Mouse (Mus musculus): ENCODE results near the gene Slc11a2. TPM values are rescaled to one million over a fixed set of nuclear protein-coding genes. Genes with fewer than 3 reads are reported as not detected.

Slc11a2 gene
- 36.1 TPM for total RNA-seq (2023)

DNA sequence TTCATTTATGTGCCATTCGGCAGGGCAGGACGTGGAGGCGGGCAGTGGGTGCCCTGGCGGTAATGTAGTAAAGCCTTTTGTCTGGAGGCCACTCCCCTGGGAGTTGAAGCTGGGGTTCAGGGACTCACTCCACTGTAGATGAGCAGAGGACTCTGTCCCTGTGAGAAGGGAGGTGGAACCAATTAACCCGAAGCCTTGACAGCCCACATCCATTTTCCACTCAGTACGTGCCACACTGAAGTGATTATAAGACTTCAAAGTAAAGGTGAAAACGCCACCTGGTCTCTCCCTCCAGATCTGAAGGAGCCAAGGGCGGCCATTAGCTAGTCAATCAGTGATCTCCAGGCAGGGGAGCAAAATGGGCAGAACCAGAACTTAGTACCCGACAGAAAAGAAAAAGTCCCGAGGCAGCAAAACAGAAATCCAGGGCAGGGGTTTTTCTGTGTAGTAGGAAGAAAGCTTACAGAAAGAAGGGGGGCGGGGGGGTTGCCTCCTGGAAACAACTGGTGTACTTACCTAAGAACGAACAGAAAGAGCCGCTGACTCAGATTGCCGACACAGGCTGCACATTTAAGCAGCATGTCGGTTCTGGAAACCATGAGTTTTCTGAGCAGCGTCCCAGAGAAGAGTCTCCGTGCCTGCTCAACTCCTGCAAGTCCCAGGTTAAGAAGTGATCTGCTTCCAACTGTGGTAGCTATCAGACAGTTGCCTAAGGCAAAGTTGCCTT lies at the start of gene Slc11a2:
TSS of gene Slc11a2 (minus strand) at position 677 of the 727 bp plus-strand sequence.

DNA sequence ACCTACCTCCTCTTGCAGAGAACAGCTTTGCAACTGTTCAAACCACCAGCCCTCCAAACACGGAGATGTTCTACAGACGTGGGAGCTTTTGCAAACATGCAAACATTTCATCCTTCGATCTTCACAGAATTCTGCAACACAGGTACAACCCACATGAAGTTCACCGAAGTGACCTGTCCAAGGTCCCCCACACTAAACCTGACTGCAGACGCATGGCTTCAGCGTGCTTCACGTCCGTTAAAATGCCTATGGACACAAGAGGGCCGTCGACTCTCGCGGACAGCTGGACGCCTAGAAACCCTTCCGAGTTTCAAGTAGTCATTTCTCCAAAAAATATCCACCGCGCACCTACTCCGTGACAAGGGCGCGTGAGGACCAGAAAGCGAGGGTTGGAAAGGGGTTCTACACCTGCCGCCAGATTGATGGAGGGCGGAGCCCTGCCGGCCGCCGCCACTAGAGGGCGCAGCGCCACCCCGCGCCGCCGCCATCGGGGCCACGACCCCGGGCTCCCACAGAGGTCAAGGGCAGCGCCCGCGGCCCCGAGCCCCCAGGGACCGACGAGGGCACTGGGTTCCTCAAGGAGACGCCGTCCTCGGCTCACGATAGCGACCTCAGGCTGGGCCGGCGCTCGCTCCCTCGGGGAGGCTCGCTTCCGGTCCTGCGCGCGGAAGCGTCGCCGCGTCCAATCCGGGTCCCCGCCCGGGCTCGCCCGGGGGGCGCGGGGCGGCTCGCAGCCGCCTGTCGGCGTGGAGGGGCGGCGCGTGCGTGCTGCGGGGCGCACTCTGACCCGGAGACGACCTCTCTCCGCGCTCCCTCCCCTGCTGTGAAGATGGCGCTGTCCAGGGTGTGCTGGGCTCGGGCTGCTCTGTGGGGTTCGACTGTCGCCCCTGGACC lies 43.7 kb upstream of the Slc11a2 start, which contains the start of gene Letmd1:
TSS of gene Letmd1 (plus strand) at position 729 of the 894 bp plus-strand sequence.

DNA sequence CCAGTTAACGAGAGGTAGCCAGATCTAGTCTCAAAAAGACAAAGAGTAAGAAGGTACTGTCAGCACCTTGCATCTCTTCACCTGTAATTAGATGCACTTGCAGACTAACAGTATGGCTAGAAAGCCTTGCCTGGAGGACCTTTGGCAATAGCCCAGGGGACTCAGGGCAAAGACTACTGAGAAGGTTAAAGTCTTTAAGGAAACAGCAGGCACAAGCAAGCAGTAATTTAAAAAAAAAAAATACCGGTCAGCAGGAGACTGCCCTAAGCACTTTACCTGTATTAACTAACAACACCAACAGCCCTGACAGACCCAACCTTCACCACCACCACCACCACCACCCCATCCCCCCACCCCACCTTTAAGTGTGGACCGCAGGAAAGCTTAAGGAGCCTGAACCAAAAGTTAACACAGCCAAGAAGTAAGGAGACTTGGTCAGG lies 3.1 kb downstream of the Slc11a2 start, which contains the start of gene Gm5475:
TSS of gene Gm5475 (plus strand) at position 390 of the 440 bp plus-strand sequence.

DNA sequence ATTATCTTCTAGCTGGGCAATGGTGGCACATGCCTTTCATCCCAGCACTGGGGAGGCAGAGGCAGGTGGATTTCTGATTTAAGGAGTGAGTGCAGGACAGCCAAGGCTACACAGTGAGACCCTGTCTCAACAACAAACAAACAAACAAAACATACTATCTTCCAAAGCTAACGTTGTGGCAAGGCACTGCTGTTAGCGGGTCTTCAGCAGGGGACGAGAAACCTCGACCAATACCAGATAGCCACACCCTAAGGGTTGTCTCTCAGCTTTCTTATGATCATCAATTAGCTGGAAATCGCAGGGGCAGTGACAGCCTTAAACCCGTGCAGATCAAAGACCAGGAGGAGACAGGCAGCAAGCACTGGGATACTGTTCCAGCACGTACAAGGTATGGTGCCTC lies 60.6 kb downstream of the Slc11a2 start, which contains the start of gene Higd1c:
TSS of gene Higd1c (plus strand) at position 301 of the 400 bp plus-strand sequence.

DNA sequence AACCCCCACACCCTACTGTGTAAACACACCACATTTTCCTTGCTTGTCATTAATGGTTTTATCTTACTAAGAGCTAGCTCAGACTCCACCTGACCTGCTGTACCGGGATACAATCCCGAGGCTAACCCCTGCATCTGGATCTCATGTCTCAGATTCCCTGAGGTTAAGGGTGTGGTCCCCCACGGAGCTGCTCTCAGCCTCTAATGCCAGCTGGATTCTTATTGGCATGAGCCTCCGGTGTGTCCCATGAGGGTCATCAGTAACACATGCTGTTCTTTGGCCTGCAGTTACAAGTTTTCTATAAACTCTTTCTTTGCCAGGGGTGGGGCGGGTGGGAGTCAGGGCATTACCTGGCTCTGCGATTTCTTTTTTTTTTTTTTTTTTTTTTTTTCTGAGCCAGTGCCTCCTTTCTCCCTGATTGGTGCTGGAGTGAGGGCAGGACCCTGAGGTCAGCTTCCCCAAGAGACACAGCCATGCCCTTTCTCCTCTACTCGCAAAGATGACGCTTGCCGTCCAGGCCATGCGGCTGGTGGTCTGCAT lies 72.1 kb downstream of the Slc11a2 start, which contains the start of the genes Methig1 and Mettl7a2:
TSS of gene Methig1 (plus strand) at position 439 of the 540 bp plus-strand sequence.
TSS of gene Mettl7a2 (plus strand) at position 490 of the 540 bp plus-strand sequence.

Other genes with a start within 250 kb of the Slc11a2 start
- 102 TPM for gene Atf1, start 197.3 kb downstream of the Slc11a2 start, total RNA-seq (2023)
- gene Tmprss12, start 144.2 kb downstream of the Slc11a2 start, total RNA-seq (2023), result not detected
- gene Mettl7a1, start 120.9 kb downstream of the Slc11a2 start, total RNA-seq (2023), result 18.4 TPM
- not detected for gene Mettl7a3, start 90.1 kb downstream of the Slc11a2 start, total RNA-seq (2023)
- not detected for gene Methig1, start 71.9 kb downstream of the Slc11a2 start, total RNA-seq (2023)
- not detected for gene Mettl7a2, start 71.9 kb downstream of the Slc11a2 start, total RNA-seq (2023)
- not detected for gene Higd1c, start 60.5 kb downstream of the Slc11a2 start, total RNA-seq (2023)
- not detected for gene Gm5475, start 2.9 kb downstream of the Slc11a2 start, total RNA-seq (2023)
- gene Letmd1, start 44.0 kb upstream of the Slc11a2 start, total RNA-seq (2023), result 44.3 TPM
- 9.8 TPM for gene Csrnp2, start 70.4 kb upstream of the Slc11a2 start, total RNA-seq (2023)
- 11.7 TPM for gene Tfcp2, start 126.9 kb upstream of the Slc11a2 start, total RNA-seq (2023)
- gene Pou6f1, start 174.9 kb upstream of the Slc11a2 start, total RNA-seq (2023), result 62.9 TPM
- 385 TPM for gene Dazap2, start 190.3 kb upstream of the Slc11a2 start, total RNA-seq (2023)
- 4.3 TPM for gene Smagp, start 211.9 kb upstream of the Slc11a2 start, total RNA-seq (2023)
- 420 TPM for gene Bin2, start 244.5 kb upstream of the Slc11a2 start, total RNA-seq (2023)

All from CD4-positive naive resting alpha-beta T cell, adult 57 days (primary cell).